Mouse (Mus musculus): ENCODE results near the gene Cab39. TPM values are rescaled to one million over a fixed set of nuclear protein-coding genes. Genes with fewer than 3 reads are reported as not detected.

Cab39 gene
- polyA plus RNA-seq, 1 experiment, result 65.1 TPM

DNA sequence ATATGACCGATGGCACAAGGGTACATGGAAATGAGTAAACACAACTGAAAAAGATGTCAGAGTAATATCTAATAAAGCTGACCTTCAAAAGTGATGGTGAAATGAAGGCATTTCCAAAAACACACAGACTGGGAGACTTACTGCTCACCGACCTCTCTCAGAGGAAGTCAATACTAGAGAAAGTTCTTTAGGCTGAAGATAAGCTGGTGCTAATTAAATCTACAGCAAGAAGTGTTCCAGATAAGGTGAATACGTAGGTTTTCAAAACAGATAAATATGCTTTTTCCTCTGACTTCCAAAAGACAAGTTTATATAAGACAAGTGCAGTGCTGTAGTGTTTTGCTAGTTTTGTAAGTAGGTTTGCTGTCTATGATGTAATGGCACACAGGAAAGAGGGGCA, 63.0 kb downstream of the Cab39 start:
- no peaks in the 10 kb centered on the region for H3K27me3 ChIP-seq (ENCODE audit: control insufficient read depth, insufficient read depth, low read length)
- no peak overlapping the region for H3K4me3 ChIP-seq (ENCODE audit: control insufficient read depth, insufficient read depth, low read length)
- H3K36me3 ChIP-seq (ENCODE audit: control insufficient read depth, insufficient read depth, low read length), result no peaks in the 10 kb centered on the region
- H3K27ac ChIP-seq (ENCODE audit: control insufficient read depth, insufficient read depth, low read length), result no peak overlapping the region
- no peak for TF ChIP-seq CTCF (IDR thresholded peaks at IDR 0.05; ENCODE audit: borderline replicate concordance, control insufficient read depth, extremely low read depth, insufficient read depth, low read length, poor library complexity)
- TF ChIP-seq POLR2A (IDR thresholded peaks at IDR 0.05; ENCODE audit: control insufficient read depth, extremely low read depth, insufficient read depth, low read length, poor library complexity), result no peak
- 83% methylated on average over 3 of the region's 3 CpGs for WGBS
- no peak for DNase-seq
- no peaks in the 10 kb centered on the region for H3K4me1 ChIP-seq (replicated peaks; ENCODE audit: control insufficient read depth, insufficient read depth, low read length)

DNA sequence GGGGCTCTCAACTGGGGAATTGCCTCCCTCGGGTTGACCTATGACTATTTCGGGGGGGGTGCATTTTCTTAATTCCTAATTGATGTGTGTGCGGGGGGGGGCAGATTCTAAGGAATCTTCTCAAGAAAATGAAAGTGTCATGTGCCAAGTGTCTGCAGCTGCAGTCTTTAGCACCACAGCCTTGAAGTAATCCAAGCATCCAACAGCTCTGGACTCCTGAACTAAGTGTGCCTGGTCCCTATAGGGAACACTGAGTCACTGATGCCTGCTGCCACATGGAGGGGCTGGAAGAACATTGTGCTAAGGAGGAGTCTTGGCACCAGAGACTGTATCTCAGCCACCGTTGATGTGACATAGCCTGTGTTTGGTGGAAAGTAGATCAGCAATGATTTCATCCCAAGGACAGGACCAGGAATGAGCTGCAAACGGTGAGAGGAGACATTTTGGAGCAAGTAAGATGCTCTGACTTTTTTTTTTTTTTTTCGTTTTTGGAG, 64.1 kb downstream of the Cab39 start:
- H3K27ac ChIP-seq (ENCODE audit: control insufficient read depth, insufficient read depth, low read length), result no peak overlapping the region
- no peaks in the 10 kb centered on the region for H3K4me1 ChIP-seq (replicated peaks; ENCODE audit: control insufficient read depth, insufficient read depth, low read length)
- no peak for TF ChIP-seq CTCF (IDR thresholded peaks at IDR 0.05; ENCODE audit: borderline replicate concordance, control insufficient read depth, extremely low read depth, insufficient read depth, low read length, poor library complexity)
- no peak for TF ChIP-seq POLR2A (IDR thresholded peaks at IDR 0.05; ENCODE audit: control insufficient read depth, extremely low read depth, insufficient read depth, low read length, poor library complexity)
- DNase-seq, result no peak
- no peak overlapping the region for H3K4me3 ChIP-seq (ENCODE audit: control insufficient read depth, insufficient read depth, low read length)
- 89% methylated on average over 6 of the region's 6 CpGs for WGBS
- no peaks in the 10 kb centered on the region for H3K27me3 ChIP-seq (ENCODE audit: control insufficient read depth, insufficient read depth, low read length)
- no peaks in the 10 kb centered on the region for H3K36me3 ChIP-seq (ENCODE audit: control insufficient read depth, insufficient read depth, low read length)

DNA sequence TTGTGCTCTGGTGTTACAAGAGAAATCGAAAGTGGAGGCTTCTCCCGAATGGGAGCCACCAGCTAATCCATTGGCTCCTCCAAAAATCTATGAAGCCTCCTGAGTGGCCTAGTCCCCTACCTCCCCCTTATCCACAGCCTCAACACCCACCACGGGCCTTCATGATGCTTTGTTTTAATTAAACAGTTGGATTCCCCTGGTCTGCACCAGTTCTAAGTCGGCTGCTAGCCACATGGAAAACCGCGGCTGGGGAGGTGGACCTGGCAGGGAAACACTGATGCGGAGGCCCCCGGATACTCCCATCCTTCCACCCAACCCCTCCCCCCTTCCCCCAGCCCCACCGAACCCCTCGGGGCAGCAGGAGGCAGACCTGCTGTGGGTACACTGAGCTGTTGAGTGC, 71.1 kb downstream of the Cab39 start:
- Histone ChIP-seq H3K27me3 (ENCODE audit: control insufficient read depth, insufficient read depth, low read length) (no peaks in the 10 kb centered on the region), H3K27ac (ENCODE audit: control insufficient read depth, insufficient read depth, low read length) (no peak overlapping the region), H3K4me1 (replicated peaks; ENCODE audit: control insufficient read depth, insufficient read depth, low read length) (no peaks in the 10 kb centered on the region), H3K4me3 (ENCODE audit: control insufficient read depth, insufficient read depth, low read length) (no peak overlapping the region), H3K36me3 (ENCODE audit: control insufficient read depth, insufficient read depth, low read length) (no peaks in the 10 kb centered on the region)
- DNase-seq, result no peak
- TF ChIP-seq CTCF (IDR thresholded peaks at IDR 0.05; ENCODE audit: borderline replicate concordance, control insufficient read depth, extremely low read depth, insufficient read depth, low read length, poor library complexity) (no peak), POLR2A (IDR thresholded peaks at IDR 0.05; ENCODE audit: control insufficient read depth, extremely low read depth, insufficient read depth, low read length, poor library complexity) (no peak)
- WGBS, result 85% methylated on average over 10 of the region's 10 CpGs

- DNase-seq, result no peak
- H3K27me3 ChIP-seq (ENCODE audit: control insufficient read depth, insufficient read depth, low read length), result no peaks in the 10 kb centered on the region
- no peak for TF ChIP-seq CTCF (IDR thresholded peaks at IDR 0.05; ENCODE audit: borderline replicate concordance, control insufficient read depth, extremely low read depth, insufficient read depth, low read length, poor library complexity)
- no peak for TF ChIP-seq POLR2A (IDR thresholded peaks at IDR 0.05; ENCODE audit: control insufficient read depth, extremely low read depth, insufficient read depth, low read length, poor library complexity)
- no peaks in the 10 kb centered on the region for H3K4me1 ChIP-seq (replicated peaks; ENCODE audit: control insufficient read depth, insufficient read depth, low read length)
- no peak overlapping the region for H3K27ac ChIP-seq (ENCODE audit: control insufficient read depth, insufficient read depth, low read length)
- no peak overlapping the region for H3K4me3 ChIP-seq (ENCODE audit: control insufficient read depth, insufficient read depth, low read length)
- H3K36me3 ChIP-seq (ENCODE audit: control insufficient read depth, insufficient read depth, low read length), result no peaks in the 10 kb centered on the region
- WGBS, result 93% methylated on average over 7 of the region's 7 CpGs
Measured at GRCm38 (mm10) chr1:85870001-85870400, 76.8 kb downstream of the Cab39 start.

DNA sequence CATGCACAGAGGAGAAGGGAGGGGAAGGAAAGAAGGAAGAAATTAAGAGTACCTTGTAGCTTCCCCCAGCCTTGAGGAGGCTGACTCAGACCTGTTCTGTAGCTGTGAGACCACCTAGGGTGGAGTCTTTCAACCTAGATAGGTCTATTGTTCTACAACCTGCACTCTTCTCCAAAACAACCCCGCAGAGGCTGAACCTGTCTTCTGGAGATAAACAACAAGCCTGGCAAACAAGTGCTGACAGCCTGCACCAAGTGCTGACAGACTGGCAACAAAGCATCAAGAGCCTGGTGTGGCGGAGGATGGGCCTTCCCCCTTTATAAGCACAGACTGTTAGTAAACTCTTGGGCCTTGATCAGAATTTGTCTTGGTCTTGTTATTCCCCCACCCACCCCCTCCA, 77.3 kb downstream of the Cab39 start:
- no peaks in the 10 kb centered on the region for H3K4me1 ChIP-seq (replicated peaks; ENCODE audit: control insufficient read depth, insufficient read depth, low read length)
- H3K4me3 ChIP-seq (ENCODE audit: control insufficient read depth, insufficient read depth, low read length), result no peak overlapping the region
- no peak overlapping the region for H3K27ac ChIP-seq (ENCODE audit: control insufficient read depth, insufficient read depth, low read length)
- WGBS, result 87% methylated on average over 2 of the region's 2 CpGs
- no peak for DNase-seq
- no peaks in the 10 kb centered on the region for H3K36me3 ChIP-seq (ENCODE audit: control insufficient read depth, insufficient read depth, low read length)
- H3K27me3 ChIP-seq (ENCODE audit: control insufficient read depth, insufficient read depth, low read length), result no peaks in the 10 kb centered on the region
- TF ChIP-seq POLR2A (IDR thresholded peaks at IDR 0.05; ENCODE audit: control insufficient read depth, extremely low read depth, insufficient read depth, low read length, poor library complexity), result no peak
- no peak for TF ChIP-seq CTCF (IDR thresholded peaks at IDR 0.05; ENCODE audit: borderline replicate concordance, control insufficient read depth, extremely low read depth, insufficient read depth, low read length, poor library complexity)

DNA sequence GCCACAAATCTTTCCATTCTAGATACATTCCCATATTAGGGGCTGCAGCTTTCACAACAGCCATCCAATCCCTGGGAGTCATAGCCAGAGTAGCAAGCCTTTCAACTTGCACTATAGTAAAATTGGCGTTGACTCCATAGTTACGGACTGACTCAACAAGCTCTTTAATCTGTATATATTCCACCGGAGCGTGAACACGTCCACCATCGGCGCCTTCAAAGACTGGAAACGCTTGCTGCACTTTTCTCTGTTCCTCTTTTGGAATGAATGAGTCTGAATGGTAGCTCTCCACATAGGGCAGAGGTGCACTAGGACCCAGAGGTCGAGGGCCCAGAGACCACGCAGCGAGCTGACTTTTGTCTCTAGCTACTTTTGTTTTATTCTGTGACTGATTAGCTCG, 88.8 kb downstream of the Cab39 start:
- no peak overlapping the region for H3K27ac ChIP-seq (ENCODE audit: control insufficient read depth, insufficient read depth, low read length)
- H3K4me3 ChIP-seq (ENCODE audit: control insufficient read depth, insufficient read depth, low read length), result no peak overlapping the region
- H3K27me3 ChIP-seq (ENCODE audit: control insufficient read depth, insufficient read depth, low read length), result no peaks in the 10 kb centered on the region
- DNase-seq, result no peak
- TF ChIP-seq POLR2A (IDR thresholded peaks at IDR 0.05; ENCODE audit: control insufficient read depth, extremely low read depth, insufficient read depth, low read length, poor library complexity) (no peak), CTCF (IDR thresholded peaks at IDR 0.05; ENCODE audit: borderline replicate concordance, control insufficient read depth, extremely low read depth, insufficient read depth, low read length, poor library complexity) (no peak)
- WGBS, result 94% methylated on average over 12 of the region's 12 CpGs
- H3K4me1 ChIP-seq (replicated peaks; ENCODE audit: control insufficient read depth, insufficient read depth, low read length), result no peaks in the 10 kb centered on the region
- H3K36me3 ChIP-seq (ENCODE audit: control insufficient read depth, insufficient read depth, low read length), result no peaks in the 10 kb centered on the region

- H3K27me3 ChIP-seq (ENCODE audit: control insufficient read depth, insufficient read depth, low read length), result no peaks in the 10 kb centered on the region
- H3K4me1 ChIP-seq (replicated peaks; ENCODE audit: control insufficient read depth, insufficient read depth, low read length), result no peaks in the 10 kb centered on the region
- WGBS, result 88% methylated on average over 7 of the region's 7 CpGs
- H3K4me3 ChIP-seq (ENCODE audit: control insufficient read depth, insufficient read depth, low read length), result no peak overlapping the region
- TF ChIP-seq CTCF (IDR thresholded peaks at IDR 0.05; ENCODE audit: borderline replicate concordance, control insufficient read depth, extremely low read depth, insufficient read depth, low read length, poor library complexity), result no peak
- TF ChIP-seq POLR2A (IDR thresholded peaks at IDR 0.05; ENCODE audit: control insufficient read depth, extremely low read depth, insufficient read depth, low read length, poor library complexity), result no peak
- H3K27ac ChIP-seq (ENCODE audit: control insufficient read depth, insufficient read depth, low read length), result no peak overlapping the region
- no peak for DNase-seq
- H3K36me3 ChIP-seq (ENCODE audit: control insufficient read depth, insufficient read depth, low read length), result no peaks in the 10 kb centered on the region
Measured at GRCm38 (mm10) chr1:85887221-85887620, 94.0 kb downstream of the Cab39 start.
